Mouse (Mus musculus) spleen, adult 2 months (tissue): Measurements from ENCODE around the gene Hdac9. TPM values are rescaled to one million over a fixed set of nuclear protein-coding genes. Genes with fewer than 3 reads are reported as not detected.

ENCODE experiments used
- DNase-seq, 2 experiments: peaks; one replicate each; pipeline versions ENCODE4 v3.0.0 to v3.0.0-alpha.2; 2012 to 2021; ENCODE audit warnings: low spot score in 2 of 2, low read depth in 1 of 2
- H3K27ac ChIP-seq: fragments of 200-500 bp; 2 replicates; pipeline ENCODE4 v1.5.1; 2012; ENCODE audit warnings: low read length, inconsistent platforms; ENCODE audit not compliant: insufficient read depth
- H3K27me3 ChIP-seq: fragments of 200-500 bp; 2 replicates; pipeline ENCODE4 v1.6.1; 2012; ENCODE audit warnings: mild to moderate bottlenecking, moderate library complexity, low read length, inconsistent platforms; ENCODE audit not compliant: control insufficient read depth, insufficient read depth
- H3K36me3 ChIP-seq: fragments of 200-500 bp; 2 replicates; pipeline ENCODE4 v1.6.1; 2012; ENCODE audit warnings: mild to moderate bottlenecking, low read length, inconsistent platforms; ENCODE audit not compliant: control insufficient read depth, insufficient read depth
- H3K4me1 ChIP-seq: fragments of 200-500 bp; 2 replicates; pipeline ENCODE4 v1.6.1; 2011; ENCODE audit warnings: inconsistent platforms; ENCODE audit not compliant: control insufficient read depth, insufficient read depth, insufficient read length
- H3K4me3 ChIP-seq: fragments of 200-500 bp; 2 replicates; pipeline ENCODE4 v1.5.1; 2011; ENCODE audit warnings: mild to moderate bottlenecking, inconsistent platforms; ENCODE audit not compliant: insufficient read depth, insufficient read length; ENCODE audit errors: extremely low read depth
- CTCF ChIP-seq: fragments of 200-500 bp; IDR thresholded peaks from 2 replicates; pipeline ENCODE4 v1.5.1; 2011; ENCODE audit warnings: mild to moderate bottlenecking, inconsistent platforms; ENCODE audit not compliant: insufficient read depth, insufficient read length, insufficient replicate concordance; ENCODE audit errors: extremely low read depth
- POLR2A ChIP-seq: fragments of 200-500 bp; IDR thresholded peaks from 2 replicates; pipeline ENCODE4 v1.6.1; 2011; ENCODE audit warnings: low read depth, low read length, inconsistent platforms
- WGBS: fragments of 180-500 bp; shearing (Covaris S2); methylation state at CpG from one replicate; pipeline ENCODE4 v1.1.7; 2018; 5-methylcytosine and 5-hydroxymethylcytosine counted together
- polyA plus RNA-seq: library from polyadenylated mRNA; depleted of rRNA; stranded (reverse); fragments of >200 nt; gene quantifications from 2 replicates; pipeline ENCODE4 v1.2.3, GENCODE M21; 2012

Hdac9 gene
- polyA plus RNA-seq, 1 experiment, result 8.9 TPM

DNA sequence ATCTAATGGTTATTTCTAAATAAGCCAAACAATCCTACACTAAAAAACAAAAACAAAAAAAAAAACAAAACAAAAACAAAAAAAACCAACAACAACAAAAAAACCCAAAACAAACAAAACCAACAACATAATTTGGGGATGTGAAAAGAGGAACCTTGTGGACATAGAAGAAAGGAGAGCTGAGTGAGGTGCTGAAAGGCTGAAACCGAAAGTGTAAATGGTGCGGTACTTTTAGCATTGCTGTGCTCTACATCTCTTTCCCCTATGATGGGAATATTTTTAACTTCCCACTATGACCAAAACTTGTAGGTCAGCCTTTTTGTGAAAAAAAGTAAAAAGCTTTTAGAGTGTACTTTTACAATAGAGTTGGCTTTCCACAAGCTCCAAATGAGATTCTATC is 774.2 kb downstream of the Hdac9 start:
- Histone ChIP-seq H3K4me3 (no peak overlapping the region), H3K4me1 (no peaks in the 10 kb centered on the region; the same call in 1 of the 2 replicates), H3K36me3 (no peaks in the 10 kb centered on the region), H3K27ac (no peak overlapping the region), H3K27me3 (no peaks in the 10 kb centered on the region)
- TF ChIP-seq CTCF, result no peak
- TF ChIP-seq POLR2A, result no peak
- WGBS, result 14% methylated on average over 2 of the region's 2 CpGs
- DNase-seq, result peak in 1 of 2 experiments; percentile 23

DNA sequence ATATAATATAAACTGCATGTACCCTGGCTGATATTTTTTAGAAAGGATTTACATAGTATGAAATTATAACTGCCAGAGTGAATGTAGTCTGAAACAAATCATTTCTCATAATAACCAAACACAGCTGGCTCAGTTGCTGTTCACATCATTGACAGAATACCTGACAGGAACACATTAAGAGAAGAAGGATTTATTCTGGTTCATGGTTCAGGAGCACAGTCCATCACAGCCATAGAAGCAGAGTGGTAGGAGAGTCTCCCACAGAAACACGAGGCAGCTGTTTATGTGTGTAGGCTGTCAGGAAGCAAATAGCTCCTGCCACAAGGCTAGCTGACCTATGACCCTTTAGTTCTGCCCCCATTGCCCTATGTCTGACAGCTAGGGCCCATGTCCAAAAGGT is 803.6 kb downstream of the Hdac9 start:
- no peak for DNase-seq
- Histone ChIP-seq H3K27me3 (no peaks in the 10 kb centered on the region), H3K36me3 (no peaks in the 10 kb centered on the region), H3K4me3 (no peak overlapping the region), H3K27ac (no peak overlapping the region), H3K4me1 (no peaks in the 10 kb centered on the region)
- TF ChIP-seq CTCF, result no peak
- no peak for TF ChIP-seq POLR2A
- WGBS, result 41% methylated on average over 1 of the region's 1 CpGs

DNA sequence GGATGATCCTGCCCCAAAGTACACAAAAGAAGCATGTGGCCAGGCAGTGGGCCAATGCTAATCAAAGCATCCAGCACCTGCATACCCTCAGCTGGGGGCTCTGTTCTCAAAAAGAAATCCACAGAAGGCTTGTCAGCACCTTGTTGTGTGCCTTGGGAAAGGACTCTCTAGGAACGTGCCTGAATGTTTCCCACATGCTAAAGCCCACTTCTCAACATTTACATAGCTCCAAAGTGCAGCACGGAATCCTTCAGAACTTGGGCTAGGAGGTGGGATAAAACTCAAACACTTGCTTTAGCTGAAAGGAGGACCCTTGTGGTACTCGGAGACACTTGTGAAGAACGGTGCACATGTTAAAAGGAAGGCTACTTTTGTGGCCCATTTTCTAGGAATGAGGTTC is 823.9 kb downstream of the Hdac9 start:
- no peaks in the 10 kb centered on the region for H3K36me3 ChIP-seq
- H3K27me3 ChIP-seq, result no peaks in the 10 kb centered on the region
- DNase-seq, result no peak
- TF ChIP-seq CTCF, result no peak
- no peak overlapping the region for H3K4me3 ChIP-seq
- 87% methylated on average over 4 of the region's 4 CpGs for WGBS
- no peak overlapping the region for H3K27ac ChIP-seq
- H3K4me1 ChIP-seq, result no peaks in the 10 kb centered on the region

DNA sequence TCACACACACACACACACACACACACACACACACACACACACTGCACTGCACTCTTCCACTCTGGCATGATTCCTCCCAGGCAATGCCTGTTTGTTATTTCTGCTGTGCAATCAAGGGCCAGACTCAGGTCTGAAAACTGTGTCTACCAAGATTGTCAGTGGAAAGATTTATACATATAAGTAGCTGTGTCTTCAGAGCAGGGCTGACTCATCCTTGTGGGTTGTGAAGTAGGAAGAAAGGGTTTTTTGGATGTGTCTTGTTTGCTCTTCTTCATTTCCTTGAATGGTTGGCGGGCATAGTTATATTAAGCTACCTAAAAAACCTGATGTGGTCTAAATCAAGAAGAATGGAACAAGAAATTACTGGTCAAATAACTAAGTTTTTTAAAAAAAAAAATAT is 825.0 kb downstream of the Hdac9 start:
- WGBS, result 75% methylated on average over 1 of the region's 1 CpGs
- Histone ChIP-seq H3K4me1 (no peaks in the 10 kb centered on the region), H3K4me3 (no peak overlapping the region), H3K27ac (no peak overlapping the region), H3K27me3 (no peaks in the 10 kb centered on the region), H3K36me3 (no peaks in the 10 kb centered on the region)
- no peak for DNase-seq
- TF ChIP-seq CTCF (no peak), POLR2A (no peak)

DNA sequence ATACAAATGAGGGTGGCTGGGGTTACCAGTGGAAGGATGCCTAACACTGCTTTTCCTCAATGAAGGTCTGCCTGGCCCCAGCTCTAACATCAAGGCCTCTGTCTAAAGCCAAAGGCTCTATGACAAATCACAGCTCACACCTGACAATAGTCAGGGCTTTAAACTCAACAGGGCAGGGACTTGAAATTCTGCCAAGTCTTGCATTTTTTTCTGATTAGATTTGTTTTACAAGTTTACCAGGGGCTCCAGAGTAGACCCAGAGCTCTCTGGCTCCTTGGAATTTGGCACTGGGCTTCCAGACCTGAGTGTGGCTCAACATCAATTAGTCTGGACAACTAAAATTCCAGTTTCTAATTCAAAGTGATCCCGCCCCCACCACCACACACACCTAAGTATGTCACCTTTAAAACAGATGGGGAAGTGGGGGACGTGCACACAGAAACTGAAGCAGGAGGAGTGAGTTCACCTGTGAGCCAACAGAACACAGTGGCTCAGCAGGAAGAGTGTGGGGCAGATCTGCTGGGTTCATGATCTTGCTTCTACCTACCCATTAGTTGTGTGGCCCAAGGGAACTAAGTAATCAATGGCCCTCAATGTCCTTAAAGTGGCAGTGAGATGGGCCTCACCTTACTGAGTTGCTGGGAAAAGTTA is 829.5 kb downstream of the Hdac9 start:
- Histone ChIP-seq H3K4me1 (no peaks in the 10 kb centered on the region), H3K36me3 (no peaks in the 10 kb centered on the region), H3K27ac (no peak overlapping the region), H3K27me3 (no peaks in the 10 kb centered on the region), H3K4me3 (no peak overlapping the region)
- 81% methylated on average over 2 of the region's 2 CpGs for WGBS
- no peak for TF ChIP-seq CTCF
- no peak for TF ChIP-seq POLR2A
- DNase-seq, result no peak

DNA sequence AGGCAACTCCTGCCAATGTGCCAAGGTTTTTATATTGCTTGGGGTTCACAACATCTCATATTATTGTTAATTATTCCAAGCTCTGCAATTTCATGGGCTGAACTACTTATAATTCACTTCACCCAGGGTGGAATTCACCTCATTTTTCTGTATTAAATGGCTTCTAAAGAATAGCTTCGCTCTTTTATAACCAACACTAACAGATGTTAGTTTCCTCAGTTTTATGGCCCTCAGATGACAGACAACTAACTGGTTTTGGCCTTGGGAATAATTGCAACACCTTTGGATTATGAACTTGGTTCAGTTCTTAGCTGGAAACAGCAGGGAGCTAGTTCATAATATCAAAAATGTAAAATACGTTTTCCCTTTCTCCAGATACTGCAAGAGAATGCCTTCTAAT is 839.9 kb downstream of the Hdac9 start:
- H3K36me3 ChIP-seq, result no peaks in the 10 kb centered on the region
- no peaks in the 10 kb centered on the region for H3K4me1 ChIP-seq
- H3K4me3 ChIP-seq, result no peak overlapping the region
- TF ChIP-seq POLR2A (no peak), CTCF (no peak)
- no peaks in the 10 kb centered on the region for H3K27me3 ChIP-seq
- no peak overlapping the region for H3K27ac ChIP-seq
- WGBS, result 86% methylated on average over 2 of the region's 2 CpGs
- DNase-seq, result no peak

DNA sequence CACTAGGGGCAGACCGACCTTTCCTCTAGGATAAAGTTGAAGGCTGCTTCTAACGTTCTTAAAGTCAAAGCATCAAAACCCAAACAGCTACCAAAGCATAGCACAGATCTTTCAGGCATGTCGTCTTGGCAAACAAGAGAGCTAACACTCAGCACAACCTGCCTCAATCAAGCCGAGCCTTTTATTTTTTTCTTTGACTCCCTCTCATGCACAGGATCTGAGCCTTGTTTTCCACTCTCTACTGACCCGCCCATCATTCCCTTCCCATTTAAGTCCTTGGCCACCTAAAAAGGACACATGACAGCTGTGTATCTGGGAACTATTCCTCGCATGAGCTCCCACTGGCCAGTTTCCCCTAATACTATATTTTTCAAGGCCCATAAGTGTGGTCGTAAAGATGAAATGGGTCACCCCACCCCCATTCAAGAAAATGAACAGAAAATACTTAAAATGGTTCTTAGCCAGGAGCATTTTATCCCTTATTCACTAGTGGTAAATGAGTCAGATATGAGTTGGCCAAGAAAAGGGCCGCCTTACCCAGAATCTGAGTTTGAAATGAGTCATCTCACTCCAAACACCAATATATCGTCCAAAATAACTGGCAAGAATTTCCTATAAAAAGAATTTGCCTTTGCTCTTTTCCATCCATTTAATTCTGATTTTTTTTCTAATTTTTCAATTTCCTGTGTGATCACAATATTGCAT is 840.9 kb downstream of the Hdac9 start:
- H3K4me1 ChIP-seq, result no peaks in the 10 kb centered on the region

More for the DNA sequence above, 840.9 kb downstream of the Hdac9 start:
- TF ChIP-seq POLR2A (no peak), CTCF (no peak)
- Histone ChIP-seq H3K36me3 (no peaks in the 10 kb centered on the region), H3K27me3 (no peaks in the 10 kb centered on the region), H3K4me3 (no peak overlapping the region), H3K27ac (no peak overlapping the region)
- no peak for DNase-seq
- WGBS, result 84% methylated on average over 9 of the region's 9 CpGs
